Mouse (Mus musculus): ENCODE measurements around the gene Med13.

Med13 gene

DNA sequence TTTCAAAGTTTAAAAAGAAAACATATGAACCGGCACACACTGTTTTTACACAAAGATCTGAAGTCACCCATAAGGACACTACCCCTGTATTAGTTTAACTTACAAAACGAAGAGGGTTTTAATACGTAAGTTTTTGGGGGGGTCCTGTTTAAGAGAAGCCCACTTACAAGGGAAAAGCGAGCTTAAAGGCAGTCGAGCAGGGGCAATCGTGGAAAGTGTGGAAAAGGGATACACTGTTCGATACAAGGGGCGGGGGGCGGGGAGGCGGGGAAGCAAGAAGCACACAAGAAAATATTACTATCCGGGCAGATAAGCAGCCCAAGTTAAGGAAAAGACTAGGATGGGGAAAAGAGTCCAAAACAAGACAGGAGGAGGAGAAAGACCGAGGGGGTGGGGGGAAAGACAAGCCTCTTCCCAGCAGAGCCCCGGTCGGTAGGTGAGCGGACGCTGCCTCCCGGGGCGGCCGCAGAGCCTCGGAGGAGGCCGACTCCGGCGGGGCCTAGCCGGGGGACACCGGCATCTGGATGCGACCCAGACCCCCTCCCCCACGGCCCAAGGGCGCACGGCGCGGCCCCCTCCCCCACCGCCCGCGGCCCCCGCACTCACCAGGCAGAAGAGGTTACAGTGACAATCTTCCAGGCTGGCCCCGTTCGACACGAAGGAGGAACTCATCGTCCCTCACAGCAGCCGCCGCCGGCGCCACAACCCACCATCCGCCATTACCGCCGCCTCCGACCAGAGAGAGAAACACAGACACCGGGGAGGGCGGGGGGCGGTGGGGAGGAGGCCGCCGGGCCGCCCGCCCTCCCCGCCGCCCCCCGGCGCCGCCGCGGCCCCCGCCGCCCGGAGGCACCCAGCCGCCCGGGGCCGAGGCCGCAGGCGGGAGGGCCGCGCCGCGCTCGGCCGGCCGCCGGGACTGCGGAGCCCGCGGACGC lies at the start of gene Med13:
Gene Med13, minus strand, starts transcription at position 749 of the 935 bp plus-strand sequence.
- DNase-seq (ENCODE audit: low spot score), result peak; percentile 34

DNA sequence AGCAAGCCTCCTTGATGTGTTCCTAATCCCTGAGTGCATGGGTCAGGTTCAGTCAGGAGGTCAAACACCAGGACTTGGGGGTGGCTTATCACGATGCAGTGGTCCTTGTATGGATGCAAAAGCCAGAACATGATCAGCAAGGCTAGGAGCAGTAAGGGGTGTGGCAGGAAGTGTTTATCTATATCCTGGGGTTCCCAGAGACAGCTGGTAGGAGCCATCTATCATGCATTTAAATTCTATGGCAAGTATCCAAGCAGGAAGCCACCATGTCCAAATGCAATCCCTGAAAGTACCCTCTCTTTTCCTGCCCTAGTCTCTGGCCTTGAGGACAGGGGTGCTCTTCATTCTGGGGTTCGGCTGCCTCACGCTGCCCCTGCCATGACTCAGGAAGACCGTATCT lies 47.2 kb upstream of the Med13 start:
- DNase-seq (ENCODE audit: low spot score), result no peak

DNA sequence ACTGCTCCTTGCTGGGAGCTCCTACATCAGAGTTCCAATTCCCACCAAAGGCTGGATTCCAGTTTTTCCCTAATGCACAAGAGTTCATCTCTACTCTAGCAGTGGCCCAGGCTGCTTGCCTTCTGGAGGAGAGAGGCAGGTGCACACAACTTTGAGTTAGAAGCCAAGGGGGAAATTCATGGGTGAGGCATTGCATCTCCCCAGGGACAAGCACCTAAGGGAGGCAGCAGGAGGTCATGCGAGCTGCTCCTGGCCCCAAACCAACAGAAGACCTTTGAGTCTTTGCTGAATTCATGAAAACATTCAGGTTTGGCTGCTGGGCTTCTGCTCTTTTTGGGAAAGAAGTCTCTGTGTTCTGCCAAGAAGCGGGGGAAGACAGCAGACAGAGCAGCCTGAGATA lies 46.4 kb upstream of the Med13 start:
- DNase-seq (ENCODE audit: low spot score), result no peak

DNA sequence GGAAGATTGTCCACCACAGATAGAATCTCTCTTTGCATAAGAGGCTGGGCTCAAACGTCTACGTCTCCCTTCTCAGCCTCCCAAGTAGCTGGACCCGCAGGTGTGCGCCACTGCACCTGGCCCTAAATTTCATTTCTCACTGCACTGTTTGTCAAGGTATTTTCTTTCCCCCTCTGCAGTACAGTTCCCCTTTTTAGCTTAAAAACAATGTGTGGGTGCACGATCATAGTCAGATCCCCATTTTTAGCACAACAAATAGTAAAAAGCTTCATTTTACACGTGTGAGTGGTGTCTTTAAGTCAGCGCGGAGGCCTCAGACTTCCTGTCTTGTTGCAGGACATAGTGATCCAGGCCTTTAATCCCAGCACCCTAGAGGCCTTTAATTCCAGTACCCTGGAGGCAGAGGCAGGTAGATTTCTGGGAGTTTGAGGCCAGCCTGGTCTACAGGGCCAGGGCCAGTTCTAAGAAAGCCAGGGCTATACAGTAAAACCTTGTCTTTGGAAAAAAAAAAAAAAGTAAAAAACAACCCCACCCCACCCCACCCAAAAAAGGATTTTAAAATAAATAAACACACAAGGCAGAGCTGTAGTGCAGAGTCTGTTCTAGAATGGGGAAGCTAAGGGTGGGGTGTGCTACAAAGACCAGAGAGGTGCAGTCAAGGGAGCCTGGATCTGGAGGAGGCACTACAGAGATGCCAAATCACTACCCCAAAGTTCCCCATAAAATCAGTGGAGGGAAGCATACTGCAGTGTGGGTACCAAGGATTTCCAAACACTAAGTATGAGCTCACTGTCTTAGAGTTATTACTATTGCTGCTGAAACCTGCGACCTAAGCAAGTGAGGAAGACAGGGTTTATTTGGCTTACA lies 42.1 kb upstream of the Med13 start:
- no peak for DNase-seq (ENCODE audit: low spot score)

DNA sequence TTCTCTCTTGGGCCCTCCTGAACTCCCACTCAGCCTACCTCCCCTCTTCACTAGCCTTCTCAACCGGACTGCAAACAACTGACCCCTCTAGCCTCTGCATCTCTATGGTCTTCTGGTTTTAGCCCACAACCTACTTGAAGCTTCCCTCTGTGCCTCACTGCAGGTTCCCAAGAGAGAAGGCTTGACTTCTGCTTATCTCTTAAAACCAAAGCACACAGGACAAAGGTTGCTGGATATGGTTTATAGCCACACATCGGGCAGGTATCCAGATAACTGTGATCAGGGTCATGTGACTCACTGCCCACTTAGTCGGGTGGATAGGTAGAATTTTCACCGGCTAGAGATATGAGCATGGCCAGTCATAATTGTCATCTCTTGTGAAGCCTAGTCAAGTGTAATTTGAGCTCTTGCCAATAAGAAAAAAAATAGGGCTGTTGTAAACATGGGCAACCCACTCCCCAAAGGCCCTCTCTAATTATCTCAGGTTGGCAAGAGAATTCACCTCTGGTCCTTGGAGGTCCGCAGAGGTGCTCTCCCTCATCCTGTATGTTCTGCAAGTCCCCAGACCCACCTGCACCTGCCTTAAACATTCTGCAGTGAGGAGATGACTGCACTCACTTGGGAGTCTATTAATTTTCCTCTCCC lies 39.7 kb upstream of the Med13 start:
- no peak for DNase-seq (ENCODE audit: low spot score)

DNA sequence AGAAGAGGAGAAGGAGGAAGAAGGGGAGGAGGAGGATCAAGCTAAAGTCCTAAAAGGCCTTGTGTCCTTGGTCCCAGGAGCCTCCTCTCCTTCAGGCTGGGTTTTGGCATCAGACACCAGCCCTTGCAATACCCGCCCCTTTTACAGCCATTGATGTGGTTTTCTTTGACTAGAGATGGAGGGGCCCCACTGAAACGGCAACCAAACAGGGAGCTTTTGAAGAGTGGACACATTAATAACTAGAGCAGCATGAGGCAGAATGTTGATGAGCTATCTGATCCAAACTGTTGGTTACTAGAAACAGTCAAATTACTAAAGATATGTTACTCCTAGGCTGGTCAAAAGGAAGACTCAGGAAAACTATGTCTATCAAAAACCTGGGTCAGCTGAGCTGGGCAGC lies 39.1 kb upstream of the Med13 start:
- DNase-seq (ENCODE audit: low spot score), result no peak

DNA sequence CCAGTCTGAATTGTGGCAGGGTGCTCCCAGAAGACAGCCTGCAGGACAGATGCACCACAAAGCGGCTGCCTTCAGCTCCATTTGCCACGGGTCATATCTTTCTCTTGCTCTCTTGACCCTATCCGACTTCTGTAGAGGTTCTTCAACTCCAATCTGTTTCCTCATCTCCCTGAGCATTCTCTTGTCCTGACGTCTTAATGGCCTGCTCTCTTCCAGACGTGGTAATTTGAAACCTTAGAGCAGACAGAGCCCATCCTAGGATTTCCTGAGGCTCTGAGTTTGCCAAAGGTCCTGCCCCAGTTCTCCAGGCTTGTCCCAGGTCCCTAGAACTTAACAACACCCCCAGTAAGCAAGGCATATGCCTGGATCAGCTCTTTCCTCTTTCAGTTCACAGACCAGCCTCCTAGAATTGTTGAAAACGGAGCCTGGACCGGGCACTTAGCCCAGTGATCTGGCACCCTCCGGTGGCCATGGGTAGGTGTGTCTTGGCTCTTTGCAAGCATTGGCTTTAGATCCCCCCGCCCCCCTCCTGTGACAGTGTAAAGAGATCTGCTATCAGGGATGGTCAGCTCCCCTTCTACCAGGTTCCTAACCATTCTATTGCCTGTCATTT lies 38.2 kb upstream of the Med13 start:
- DNase-seq (ENCODE audit: low spot score), result peak; percentile 43

DNA sequence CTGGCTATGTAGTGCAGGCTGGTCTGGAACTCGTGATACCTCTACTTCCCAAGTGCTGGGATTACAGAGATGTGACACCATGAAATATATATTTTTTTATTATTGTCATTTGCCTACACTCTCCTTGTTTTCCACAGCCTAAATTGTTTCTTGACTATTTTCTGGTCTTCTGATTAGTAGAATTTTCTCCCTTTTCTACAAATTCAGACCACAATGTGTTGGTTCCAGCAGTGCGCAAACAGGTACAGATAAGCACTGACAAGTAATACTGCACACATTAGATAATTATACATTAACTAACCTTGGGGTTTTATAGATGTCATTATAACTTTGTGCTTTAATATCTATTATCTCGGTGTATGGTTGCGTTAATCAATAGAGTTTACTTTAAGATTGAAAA lies 37.7 kb upstream of the Med13 start:
- no peak for DNase-seq (ENCODE audit: low spot score)

DNA sequence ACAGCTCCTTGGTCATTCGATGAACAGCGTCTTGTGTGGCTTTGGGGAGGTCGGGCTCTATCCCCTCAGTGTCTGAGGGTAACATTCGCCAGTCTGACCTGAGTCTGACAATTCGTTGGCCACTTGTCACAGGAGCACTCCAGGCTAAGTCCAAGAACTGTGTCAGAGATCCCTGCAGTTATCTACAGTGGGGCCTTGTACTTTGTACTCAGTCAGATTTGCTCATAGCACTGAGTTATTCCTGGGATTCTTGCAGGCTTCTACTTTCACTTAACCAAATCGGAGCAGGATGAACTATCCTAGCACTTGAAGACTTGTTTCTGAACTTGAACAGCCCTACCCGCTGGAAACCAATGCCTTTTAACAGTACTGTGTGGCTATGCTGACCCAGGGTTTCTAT lies 34.3 kb upstream of the Med13 start:
- DNase-seq (ENCODE audit: low spot score), result no peak

DNA sequence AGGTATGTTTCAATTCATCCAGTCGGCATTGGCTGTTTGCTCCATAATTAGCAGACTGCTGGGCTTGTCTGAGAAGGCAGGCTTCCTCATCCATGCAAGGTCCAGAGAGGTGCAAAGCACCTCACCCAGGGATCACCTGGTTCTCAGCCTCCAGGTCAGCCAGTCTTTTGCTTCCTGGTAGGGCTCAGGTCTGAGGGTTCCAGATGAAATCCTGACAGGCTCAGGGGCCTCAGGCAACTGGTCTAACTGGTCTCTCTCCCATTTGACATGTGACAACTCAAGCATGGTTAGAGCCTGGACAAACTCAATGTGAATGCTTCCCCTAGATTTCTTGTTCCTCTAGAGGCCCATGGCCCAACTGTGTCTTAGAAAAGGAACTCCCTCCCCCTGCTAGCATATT lies 32.9 kb upstream of the Med13 start:
- no peak for DNase-seq (ENCODE audit: low spot score)

DNA sequence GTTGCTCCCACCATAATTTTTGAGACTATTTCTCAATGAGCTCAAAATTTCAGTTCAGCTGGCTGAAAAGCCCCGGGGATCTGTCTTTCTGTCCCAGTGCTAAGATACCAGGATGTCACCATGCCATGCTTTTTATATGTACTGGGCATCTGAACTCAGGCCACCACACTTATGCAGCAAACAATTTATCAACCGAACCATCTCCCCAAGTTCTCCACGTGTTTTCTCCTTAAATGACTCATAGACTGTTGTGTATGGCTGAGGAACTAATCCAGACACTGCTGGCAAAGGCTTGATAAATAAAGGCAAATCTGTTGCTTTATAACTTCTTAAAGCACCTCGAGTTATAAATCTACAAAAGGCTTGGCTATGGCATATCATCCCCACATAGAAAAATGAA lies 32.1 kb upstream of the Med13 start:
- DNase-seq (ENCODE audit: low spot score), result no peak

DNA sequence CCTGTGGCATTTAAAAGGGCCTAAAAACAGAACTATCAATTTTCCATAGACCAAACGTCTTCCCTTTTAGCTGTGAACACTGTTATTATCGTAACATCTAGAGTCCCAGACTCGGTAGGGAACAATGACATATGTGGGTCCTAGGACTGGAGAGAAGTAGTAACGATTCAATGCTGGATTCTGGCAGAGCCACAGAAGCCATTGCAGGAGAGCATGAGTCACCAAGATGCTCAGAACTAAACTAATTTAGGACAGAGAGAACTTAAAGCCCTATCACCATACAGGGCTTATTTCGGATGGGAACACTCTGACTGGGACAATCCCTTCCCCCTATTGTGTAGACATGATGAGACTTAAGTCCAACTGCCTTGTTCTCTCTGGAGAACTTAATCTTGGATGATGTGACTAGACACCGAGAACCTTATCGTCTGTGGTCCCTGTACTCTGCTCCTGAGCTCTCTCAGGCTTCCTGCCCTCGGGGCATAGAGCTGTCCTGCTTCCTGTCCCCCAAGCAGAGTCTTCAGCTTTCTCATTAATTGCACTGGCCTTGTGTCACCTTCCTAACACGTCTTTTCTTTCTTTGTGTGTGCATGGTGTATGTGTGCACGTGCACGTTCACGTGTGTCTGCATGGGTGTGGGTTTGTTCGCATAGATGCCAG lies 31.5 kb upstream of the Med13 start:
- no peak for DNase-seq (ENCODE audit: low spot score)

DNA sequence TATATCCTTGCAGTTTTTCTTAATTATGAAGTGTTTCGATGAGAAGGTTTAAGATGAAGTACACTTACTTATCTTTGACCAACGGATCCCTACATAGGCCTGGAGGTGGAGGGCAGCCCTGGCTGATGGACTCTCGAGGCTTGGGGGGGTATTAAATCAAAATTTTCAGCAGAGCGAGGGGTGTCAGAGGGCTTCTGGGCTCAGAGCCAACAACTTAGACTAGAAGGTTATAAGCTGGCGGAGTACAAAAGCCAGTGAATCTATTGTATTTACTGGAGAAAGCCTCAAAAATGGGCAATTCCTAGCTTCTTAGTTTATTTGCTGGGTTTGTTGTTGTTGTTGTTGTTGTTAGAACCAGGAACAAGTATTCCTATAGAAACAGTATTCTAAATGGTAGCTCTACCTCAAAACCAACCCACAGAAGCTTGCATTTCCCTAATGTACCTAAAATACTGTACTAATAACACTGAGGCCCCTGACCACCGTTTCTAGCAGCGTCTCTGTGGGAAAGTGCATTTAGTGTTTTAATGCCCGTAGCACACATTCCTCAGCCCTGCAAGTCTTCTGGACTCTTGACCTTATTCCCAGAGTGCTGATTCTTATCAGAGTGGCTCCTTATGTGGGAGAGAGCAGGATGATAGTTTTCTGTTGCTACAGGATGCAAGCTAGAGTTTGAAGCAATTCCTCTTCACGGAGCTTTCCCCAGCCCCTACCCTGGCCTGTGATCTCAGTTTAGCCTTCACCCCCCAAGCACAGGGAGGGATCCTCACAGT lies 29.9 kb upstream of the Med13 start:
- DNase-seq (ENCODE audit: low spot score), result no peak

DNA sequence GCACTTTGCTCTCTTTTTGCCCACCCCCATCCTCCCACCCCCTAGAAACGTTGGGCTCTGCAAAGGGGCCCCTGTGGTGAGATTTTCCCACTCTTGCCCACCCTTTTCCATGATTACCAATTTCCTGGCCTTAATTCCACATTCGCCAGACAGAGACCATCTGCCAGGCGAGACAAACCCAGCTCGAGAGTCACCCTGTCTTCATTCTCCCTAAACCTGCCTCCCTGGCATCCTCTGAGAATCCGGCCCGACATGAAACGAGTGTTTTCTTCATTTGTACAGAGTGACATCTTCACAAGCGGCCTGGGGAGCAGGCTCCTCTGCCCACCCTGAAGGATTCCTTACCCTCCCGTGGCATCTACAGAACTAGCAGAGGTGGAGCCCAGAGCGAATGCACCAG lies 29.2 kb upstream of the Med13 start:
- no peak for DNase-seq (ENCODE audit: low spot score)

DNA sequence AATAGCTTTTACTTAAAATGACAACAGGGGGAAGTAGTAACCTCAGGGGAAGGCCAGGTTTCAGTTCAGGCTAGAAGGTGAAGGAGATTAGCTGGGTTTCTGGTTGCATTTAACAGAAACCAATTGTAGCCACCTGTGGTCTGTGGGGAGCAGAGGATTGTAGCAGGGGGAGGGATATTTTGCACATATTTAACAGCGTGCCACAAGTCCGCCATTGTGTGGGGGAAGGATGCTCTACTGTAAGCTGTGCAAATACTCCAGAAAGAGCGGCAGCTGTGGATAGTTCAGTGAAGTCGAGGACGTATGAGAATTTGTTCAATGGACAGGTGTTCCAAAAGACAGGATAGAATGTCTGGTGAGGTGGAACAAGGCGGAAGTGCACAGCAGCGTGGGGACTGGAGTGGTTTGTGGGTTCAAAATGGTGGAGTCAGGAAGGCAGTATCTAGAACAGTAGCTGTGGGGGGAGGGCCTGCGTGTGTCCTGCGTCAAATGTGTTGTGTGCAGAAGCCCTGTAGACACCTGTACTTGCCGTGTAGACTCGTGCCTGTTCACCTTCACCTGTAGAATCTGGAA lies 28.4 kb upstream of the Med13 start:
- DNase-seq (ENCODE audit: low spot score), result peak; percentile 19

DNA sequence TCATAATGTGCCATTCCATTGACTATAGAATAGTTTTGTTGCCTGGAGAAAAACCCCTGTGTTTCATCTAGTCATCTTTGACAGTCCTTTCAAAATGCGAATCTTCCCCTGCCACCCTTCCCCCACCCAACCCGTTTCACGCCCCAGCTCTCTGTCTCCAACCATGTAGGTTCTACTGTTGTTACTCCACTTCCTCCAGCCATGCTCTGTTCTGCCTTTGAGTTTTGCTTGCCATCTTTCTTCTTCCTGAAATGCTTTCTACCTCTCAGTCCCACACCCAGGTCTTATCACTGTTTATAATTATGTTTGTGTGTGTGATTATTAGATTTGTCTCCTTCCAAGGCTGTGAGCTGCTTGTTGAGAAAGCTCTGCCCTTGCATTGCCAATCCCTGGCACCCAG lies 26.7 kb upstream of the Med13 start:
- no peak for DNase-seq (ENCODE audit: low spot score)

DNA sequence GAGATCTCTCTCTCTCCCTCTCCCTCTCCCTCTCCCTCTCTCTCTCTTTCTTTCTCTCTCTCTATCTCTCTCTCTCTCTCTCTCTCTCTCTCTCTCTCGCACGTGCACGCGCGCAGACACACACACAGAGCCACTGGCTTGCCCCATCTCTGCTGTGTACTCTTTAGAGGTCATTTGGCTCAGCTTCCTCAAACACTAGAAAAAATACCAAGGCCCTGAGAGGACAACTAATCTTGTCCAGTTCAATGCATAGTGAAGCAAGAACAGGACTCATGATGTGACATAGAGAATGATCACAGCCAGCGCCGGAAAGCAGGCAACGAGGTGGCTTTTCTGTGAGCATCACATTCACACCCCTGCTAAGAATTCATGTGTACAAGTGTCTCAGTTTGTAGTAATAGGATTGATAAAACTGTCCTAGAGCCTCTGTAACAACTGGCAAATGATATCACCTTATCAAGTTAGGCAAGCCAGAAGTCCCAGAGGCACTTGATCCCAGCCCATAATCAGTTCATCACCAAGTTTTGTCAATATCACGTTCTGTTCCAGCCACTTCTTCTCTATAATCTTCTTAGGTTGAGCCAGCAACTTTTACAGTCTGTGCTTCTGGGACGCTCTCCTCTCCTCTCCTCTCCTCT lies 25.2 kb upstream of the Med13 start:
- DNase-seq (ENCODE audit: low spot score), result no peak

DNA sequence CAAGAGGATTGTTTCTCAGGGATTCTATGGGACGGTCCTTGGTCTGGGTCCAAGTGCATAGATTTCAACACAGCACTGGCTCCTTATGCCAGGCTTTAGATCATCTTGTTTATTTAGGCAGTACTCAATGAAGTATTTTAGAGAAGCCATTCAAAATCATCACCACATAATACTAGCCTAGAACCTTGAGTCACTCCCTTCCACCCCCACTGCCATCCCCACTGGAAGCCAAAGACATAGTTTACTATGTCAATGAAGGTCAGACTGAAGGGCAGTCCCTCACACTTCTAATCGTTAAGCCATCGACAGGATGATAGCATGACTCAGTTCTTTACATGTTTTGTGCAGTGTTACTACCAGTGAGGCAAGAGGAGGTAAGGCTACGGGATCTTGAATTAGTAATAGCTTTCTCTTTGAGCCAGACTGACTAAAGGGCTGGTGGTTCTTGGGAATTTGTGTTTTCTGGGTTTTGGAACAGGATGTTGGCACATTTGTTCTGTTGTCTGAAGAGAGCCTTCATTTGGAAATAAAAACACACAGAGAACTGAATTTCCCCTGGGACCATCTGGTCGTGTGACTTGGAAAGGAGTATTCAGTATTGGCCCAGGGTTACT lies 24.2 kb upstream of the Med13 start:
- no peak for DNase-seq (ENCODE audit: low spot score)

DNA sequence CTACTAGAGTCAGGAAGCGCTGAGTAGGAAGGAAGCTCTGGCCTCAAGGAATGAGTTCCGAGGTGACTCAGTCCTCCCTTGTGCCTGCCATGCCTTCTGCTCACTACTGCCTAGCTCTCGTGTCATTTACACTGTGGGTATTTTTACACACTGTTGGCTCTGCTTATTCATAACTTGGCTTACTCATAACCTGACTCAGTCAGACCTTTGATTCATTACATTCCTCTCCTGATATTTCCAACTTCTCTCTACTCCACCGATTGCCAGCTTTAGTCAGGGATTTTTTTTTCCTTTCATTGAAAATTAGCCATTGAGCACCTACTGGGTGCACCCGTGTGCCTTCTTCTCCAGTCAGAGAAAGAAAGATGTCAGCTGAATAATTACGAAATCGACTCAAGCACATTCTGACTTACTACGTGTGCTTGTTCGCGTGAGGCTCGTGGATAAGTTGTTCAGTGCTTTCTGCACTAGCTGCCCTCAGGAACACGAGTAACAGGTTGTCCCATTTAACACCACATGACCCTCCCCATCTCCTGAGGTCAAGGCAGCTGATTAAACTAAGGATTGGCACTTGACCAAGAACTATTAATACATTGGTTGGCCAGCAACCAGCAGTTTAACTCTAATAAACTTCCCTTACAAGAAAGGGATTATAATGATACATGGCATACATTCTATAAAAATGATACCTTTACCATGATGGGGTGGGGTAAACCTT lies 23.3 kb upstream of the Med13 start:
- no peak for DNase-seq (ENCODE audit: low spot score)
